Mouse (Mus musculus) bone marrow macrophage, adult 2 months (primary cell): ENCODE measurements around the gene Tmem86b. TPM values are rescaled to one million over a fixed set of nuclear protein-coding genes. Genes with fewer than 3 reads are reported as not detected.

Experiments used
- H3K27ac ChIP-seq: 2 replicates; pipeline ENCODE4 v1.5.1; 2012; ENCODE audit warnings: low read depth, low read length; ENCODE audit not compliant: insufficient read depth
- H3K4me1 ChIP-seq: 2 replicates; pipeline ENCODE4 v1.6.1; 2012; ENCODE audit warnings: low read length; ENCODE audit not compliant: control insufficient read depth, insufficient read depth
- H3K4me3 ChIP-seq: 2 replicates; pipeline ENCODE4 v1.5.1; 2012; ENCODE audit warnings: mild to moderate bottlenecking, low read length, moderate library complexity; ENCODE audit not compliant: insufficient read depth
- CTCF ChIP-seq: IDR thresholded peaks from 2 replicates; pipeline ENCODE4 v1.5.1; 2012; ENCODE audit warnings: low read depth, mild to moderate bottlenecking, low read length, moderate library complexity
- POLR2A ChIP-seq: IDR thresholded peaks from 2 replicates; pipeline ENCODE4 v1.6.1; 2012; ENCODE audit warnings: mild to moderate bottlenecking, low read depth, low read length, borderline replicate concordance
- polyA plus RNA-seq: library from polyadenylated mRNA; stranded (reverse); fragments of >200 nt; gene quantifications from 2 replicates; pipeline ENCODE4 v1.2.4, GENCODE M21; 2012; ENCODE audit not compliant: missing spikeins, insufficient read depth, insufficient read length

Gene Tmem86b
- polyA plus RNA-seq, 1 experiment: 10.9 TPM

GRCm38 (mm10) chr7:4659911-4660443 lies 28.8 kb upstream of the Tmem86b start:
- no peak overlapping the region for H3K4me3 ChIP-seq
- TF ChIP-seq POLR2A (no peak), CTCF (no peak)
- no peak overlapping the region for H3K27ac ChIP-seq
- H3K4me1 ChIP-seq: peaks cover 20% of the 10 kb centered on the region

GRCm38 (mm10) chr7:4658912-4659551 lies 27.8 kb upstream of the Tmem86b start, which contains the start of gene Ppp6r1:
Gene Ppp6r1 (minus strand): TSS chr7:4659019.
- peak within 1 kb of the TSS; percentile 77 for H3K27ac ChIP-seq
- H3K4me3 ChIP-seq: peak within 1 kb of the TSS; percentile 96
- no peak for TF ChIP-seq POLR2A
- no peak for TF ChIP-seq CTCF
- H3K4me1 ChIP-seq: peaks cover 20% of the 10 kb centered on the region

- H3K4me3 ChIP-seq: peak overlapping the region; percentile 96
- TF ChIP-seq POLR2A (no peak), CTCF (no peak)
- peaks cover 23% of the 10 kb centered on the region for H3K4me1 ChIP-seq
- peak overlapping the region; percentile 75 for H3K27ac ChIP-seq
Measured at GRCm38 (mm10) chr7:4658128-4658907, 27.1 kb upstream of the Tmem86b start.

- peak overlapping the region; percentile 96 for H3K4me3 ChIP-seq
- no peak for TF ChIP-seq CTCF
- TF ChIP-seq POLR2A: no peak
- H3K4me1 ChIP-seq: peaks cover 29% of the 10 kb centered on the region
- peak overlapping the region; percentile 75 for H3K27ac ChIP-seq
Measured at GRCm38 (mm10) chr7:4657521-4658127, 26.4 kb upstream of the Tmem86b start.

GRCm38 (mm10) chr7:4656818-4657217 lies 25.6 kb upstream of the Tmem86b start:
- Histone ChIP-seq H3K27ac (peak overlapping the region; percentile 24), H3K4me1 (peaks cover 37% of the 10 kb centered on the region), H3K4me3 (peak overlapping the region; percentile 96)
- no peak for TF ChIP-seq CTCF
- TF ChIP-seq POLR2A: no peak

- Histone ChIP-seq H3K27ac (peak overlapping the region; percentile 98), H3K4me3 (peak overlapping the region; percentile 24; the same call in 1 of the 2 replicates), H3K4me1 (peaks cover 44% of the 10 kb centered on the region)
- TF ChIP-seq CTCF: no peak
- no peak for TF ChIP-seq POLR2A
Measured at GRCm38 (mm10) chr7:4655916-4656315, 24.7 kb upstream of the Tmem86b start.

GRCm38 (mm10) chr7:4655393-4655792 lies 24.2 kb upstream of the Tmem86b start:
- peak overlapping the region; percentile 24 for H3K4me3 ChIP-seq
- TF ChIP-seq CTCF: no peak
- TF ChIP-seq POLR2A: no peak
- H3K4me1 ChIP-seq: peaks cover 44% of the 10 kb centered on the region

GRCm38 (mm10) chr7:4654221-4654620 lies 23.0 kb upstream of the Tmem86b start:
- H3K4me1 ChIP-seq: peaks cover 41% of the 10 kb centered on the region
- H3K4me3 ChIP-seq: peak overlapping the region; percentile 49
- TF ChIP-seq CTCF (no peak), POLR2A (no peak)
- H3K27ac ChIP-seq: peak overlapping the region; percentile 98

More at GRCm38 (mm10) chr7:4655393-4655792, 24.2 kb upstream of the Tmem86b start:
- H3K27ac ChIP-seq: peak overlapping the region; percentile 98

- TF ChIP-seq CTCF (no peak), POLR2A (no peak)
- H3K4me3 ChIP-seq: peak overlapping the region; percentile 49
- H3K4me1 ChIP-seq: peaks cover 41% of the 10 kb centered on the region
- peak overlapping the region; percentile 98 for H3K27ac ChIP-seq
Measured at GRCm38 (mm10) chr7:4653780-4654179, 22.6 kb upstream of the Tmem86b start.

GRCm38 (mm10) chr7:4653351-4653750 lies 22.1 kb upstream of the Tmem86b start:
- peak overlapping the region; percentile 45 for H3K4me3 ChIP-seq
- no peak for TF ChIP-seq CTCF
- no peak for TF ChIP-seq POLR2A
- H3K27ac ChIP-seq: peak overlapping the region; percentile 98
- H3K4me1 ChIP-seq: peaks cover 44% of the 10 kb centered on the region
